Mouse (Mus musculus) urinary bladder, postnatal 10 days (tissue): ENCODE results near the gene Brf1.

Experiments used
- DNase-seq: peaks from one replicate; pipeline ENCODE4 v3.0.0; 2022; ENCODE audit warnings: low spot score

The Brf1 gene

GRCm38 (mm10) chr12:113000294-113001132 is at the start of gene Brf1:
Gene Brf1 (minus strand): TSS chr12:113000704.
- peak; percentile 86 for DNase-seq

- DNase-seq: no peak
Measured at GRCm38 (mm10) chr12:113049836-113050235, 49.3 kb upstream of the Brf1 start.

DNA sequence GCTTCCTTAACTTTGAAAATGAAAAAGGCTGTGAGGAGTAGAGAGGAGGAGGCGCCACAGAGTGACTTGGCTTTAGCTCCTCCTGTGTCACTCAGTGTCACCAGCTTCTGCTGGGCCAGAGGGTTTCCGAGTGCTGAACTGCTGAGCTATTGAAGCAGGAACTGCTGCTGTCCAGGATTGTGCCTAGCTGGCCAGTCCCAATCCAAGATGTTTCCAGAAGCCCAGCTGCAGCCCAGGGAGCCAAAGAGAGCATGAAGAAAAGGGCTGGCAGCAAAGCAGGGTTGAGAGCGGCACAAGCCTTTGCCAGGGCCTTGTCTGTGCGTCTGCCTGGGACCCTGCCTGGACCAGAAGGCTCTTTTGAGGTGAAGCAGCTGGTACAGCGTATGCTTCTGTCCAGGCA is 47.6 kb upstream of the Brf1 start:
- DNase-seq: no peak

DNA sequence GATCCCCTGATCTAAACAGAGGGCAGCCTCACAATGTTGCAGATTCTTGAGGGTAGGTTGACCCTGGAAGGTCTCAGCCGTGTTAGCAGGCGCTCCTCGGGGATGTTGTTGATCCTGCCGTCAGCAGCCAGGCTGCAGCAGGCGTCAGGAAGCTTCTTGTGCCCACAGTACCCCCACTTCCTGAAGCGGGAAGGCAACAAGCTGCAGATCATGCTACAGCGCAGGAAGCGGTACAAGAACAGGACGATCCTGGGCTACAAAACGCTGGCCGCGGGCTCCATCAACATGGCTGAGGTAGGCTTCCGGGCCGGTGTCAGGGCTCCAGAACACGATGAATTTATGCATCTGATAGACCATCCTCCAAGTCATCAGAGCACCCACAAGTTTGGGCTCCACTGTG is 46.4 kb upstream of the Brf1 start:
- no peak for DNase-seq

- DNase-seq: no peak
Measured at GRCm38 (mm10) chr12:113044916-113045677, 44.6 kb upstream of the Brf1 start.

DNA sequence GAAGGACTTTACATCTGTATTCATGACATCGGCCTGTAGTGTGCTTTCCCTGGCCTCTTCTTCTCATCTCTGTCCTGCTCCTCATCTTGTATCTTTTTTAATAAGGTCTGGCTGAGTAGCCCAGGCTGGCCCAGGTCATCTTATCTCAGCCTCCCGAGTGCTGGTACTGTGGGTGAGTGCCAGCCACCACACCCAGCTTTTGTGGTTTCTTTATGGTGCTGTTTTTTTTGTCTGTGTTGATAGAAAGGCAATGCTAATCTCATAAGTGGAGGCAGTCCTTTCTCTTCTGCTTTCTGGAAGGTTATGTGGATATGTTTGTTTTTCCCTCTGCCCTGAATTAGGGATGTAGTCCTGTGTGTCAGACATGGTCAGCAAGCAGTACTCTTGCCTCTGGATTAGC is 42.0 kb upstream of the Brf1 start:
- no peak for DNase-seq

DNA sequence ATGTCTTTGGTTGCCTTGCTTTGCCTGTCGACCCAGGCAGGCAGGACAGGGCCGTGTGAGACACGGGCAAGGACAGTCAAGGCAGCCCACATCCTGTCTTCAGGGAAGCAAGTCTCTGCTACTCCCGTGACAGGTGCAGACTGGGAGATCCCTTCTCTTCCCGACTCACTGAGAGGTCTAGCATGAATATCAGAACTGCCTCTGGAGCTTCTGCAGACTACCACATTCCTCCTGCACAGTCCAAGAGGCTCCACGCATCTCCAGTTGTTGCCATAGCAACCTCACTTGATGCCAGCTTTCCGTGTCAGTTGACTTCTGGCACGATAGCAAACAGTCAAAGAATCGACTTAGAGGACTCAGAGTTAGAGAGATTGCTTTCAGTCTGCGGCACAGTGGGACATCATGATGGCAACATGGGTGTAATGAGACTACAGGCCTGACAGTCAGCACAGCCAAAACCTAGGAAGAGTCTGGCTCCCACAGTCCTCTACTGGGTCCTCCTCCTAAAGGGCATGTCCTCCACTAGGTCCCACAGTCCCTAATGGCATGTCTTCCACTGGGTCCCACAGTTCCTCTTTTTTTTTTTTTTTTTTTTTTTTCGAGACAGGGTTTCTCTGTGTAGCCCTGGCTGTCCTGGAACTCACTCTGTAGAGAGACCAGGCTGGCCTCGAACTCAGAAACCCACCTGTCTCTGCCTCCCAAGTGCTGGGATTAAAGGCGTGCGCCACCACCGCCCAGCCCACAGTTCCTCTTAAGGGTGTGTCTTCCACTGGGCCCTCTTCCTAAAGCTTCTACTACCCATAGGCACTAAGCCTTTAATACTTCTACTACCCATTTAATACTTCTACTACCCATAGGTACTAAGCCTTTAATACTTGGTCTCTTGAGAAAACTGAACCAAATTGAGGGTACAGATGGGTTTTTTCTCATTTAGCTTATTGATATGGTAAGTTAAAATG is 41.3 kb upstream of the Brf1 start:
- DNase-seq: no peak

- no peak for DNase-seq
Measured at GRCm38 (mm10) chr12:113038414-113038813, 37.9 kb upstream of the Brf1 start.

DNA sequence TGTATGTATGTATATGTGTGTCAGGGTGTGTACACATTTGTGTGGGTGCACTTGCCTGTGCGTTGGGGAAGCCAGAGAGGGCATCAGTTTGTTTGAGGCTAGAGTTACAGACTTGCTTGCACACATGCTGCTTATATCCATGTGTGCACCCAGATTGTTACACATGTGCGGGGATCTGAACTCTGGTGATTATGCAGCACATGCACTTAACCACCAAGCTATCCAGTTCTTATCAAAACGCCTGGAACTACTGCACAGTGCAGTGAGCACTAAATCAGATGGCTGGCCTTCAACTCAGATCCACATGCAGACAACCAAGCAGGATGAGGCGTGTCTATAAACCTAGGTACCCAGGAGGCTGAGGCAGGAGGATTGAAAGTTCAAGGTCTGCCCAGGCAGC is 36.5 kb upstream of the Brf1 start:
- DNase-seq: no peak

- DNase-seq: no peak
Measured at GRCm38 (mm10) chr12:113035093-113035492, 34.6 kb upstream of the Brf1 start.

DNA sequence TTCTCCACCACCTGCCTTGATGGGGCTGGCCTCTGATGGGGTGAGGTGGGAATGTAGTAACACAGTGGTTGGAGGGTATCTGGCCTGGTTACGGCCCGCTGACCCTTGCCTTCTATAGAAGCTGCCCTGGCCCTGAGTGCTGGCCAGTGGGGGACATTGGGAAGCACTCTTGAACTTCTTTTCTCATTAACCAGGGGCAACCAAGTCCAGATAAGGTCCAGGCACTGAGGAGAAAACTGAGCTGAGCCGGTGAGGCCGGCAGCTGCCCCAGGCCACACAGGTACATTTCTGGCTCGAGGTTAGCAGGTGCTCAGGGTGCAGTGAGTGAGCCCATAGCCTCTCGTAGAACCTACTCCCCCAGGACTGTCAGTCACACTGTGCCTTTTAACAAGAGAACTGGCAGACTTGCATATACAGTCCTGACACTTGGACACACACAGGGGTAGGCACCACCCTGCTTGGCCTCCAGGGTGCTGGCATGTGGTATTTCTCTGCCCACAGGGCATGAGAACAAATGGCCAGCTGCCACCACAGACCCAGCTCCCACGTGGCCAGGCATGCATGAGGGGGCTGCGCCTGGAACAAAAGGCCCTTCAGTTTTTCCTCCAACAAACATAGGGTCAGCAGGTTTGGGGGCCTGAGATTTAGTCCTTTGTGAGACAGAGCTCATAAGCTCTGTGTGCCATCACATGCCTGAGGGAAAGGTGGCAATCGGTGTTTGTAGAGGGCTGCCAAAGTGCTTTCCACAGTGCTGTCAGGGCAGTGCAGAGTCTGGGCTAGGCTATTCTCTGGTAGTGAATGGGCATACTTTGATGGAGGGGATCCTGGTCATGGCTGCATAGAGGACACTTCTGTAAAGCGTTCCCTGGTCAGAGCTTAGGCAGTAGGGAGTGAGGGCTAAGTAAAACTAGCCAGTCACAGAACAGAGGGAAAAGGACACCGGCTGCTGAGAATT is 32.1 kb upstream of the Brf1 start:
- no peak for DNase-seq

GRCm38 (mm10) chr12:113031441-113031840 is 30.9 kb upstream of the Brf1 start:
- no peak for DNase-seq

- no peak for DNase-seq
Measured at GRCm38 (mm10) chr12:113030993-113031392, 30.5 kb upstream of the Brf1 start.

GRCm38 (mm10) chr12:113030046-113030445 is 29.5 kb upstream of the Brf1 start:
- DNase-seq: no peak

DNA sequence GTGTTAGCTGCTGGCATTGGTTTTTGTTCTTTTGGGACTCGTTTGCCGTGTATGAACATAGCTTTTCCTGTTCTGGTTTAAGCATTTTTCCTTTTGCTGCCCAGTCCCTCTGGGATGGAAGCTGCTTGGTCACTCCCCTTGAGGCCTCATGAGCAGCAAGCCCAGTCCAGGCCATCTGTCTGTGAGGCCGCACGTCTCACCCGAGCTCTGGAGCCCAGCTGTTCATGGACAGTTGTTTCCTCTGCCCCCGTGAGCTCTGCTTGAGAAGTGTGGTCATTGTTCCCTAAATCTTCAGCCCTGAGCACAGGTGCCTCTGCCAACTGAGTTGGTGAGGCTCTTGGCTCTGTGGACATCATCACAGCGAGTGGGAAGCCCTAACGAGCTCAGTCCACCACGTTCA is 28.4 kb upstream of the Brf1 start:
- no peak for DNase-seq

DNA sequence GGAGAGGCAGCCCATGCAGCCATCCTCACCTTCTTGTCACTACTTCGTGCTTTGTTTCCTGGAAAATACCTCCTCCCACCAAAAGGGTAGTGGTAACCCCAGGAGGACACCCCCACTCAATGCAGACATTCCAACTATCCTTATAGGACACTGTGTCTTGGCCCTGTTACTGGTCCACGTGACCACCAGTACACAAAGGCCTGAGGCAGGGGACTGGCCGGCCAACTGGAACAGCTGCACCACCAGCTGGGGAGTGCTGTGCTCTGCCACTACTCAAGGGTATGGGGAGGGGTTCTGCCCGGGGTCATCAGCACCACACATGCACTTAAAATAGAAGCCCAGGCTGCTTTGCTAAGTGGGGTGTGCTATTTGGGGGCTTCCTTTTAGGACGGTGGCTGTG is 27.6 kb upstream of the Brf1 start:
- DNase-seq: no peak

DNA sequence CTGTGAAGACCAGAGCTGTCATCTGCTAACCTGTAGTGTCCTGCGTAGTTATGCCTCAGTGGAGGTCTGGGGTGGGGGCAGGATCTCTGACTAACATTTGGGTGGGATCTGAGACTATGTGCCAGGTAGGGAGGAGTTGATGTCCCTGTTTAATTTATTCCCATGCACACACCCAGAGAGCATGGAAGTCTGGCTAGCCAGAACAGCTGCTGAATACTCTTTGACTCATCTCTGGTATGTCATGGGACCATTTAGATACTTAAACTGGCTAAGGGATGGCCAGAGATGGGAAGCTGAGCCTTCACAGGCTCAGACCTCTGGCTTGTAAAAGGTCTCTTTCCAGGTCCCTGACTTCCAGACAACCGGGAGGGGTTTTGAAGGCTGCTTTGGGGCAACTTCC is 27.0 kb upstream of the Brf1 start:
- no peak for DNase-seq

- DNase-seq: no peak
Measured at GRCm38 (mm10) chr12:113026557-113026956, 26.1 kb upstream of the Brf1 start.

DNA sequence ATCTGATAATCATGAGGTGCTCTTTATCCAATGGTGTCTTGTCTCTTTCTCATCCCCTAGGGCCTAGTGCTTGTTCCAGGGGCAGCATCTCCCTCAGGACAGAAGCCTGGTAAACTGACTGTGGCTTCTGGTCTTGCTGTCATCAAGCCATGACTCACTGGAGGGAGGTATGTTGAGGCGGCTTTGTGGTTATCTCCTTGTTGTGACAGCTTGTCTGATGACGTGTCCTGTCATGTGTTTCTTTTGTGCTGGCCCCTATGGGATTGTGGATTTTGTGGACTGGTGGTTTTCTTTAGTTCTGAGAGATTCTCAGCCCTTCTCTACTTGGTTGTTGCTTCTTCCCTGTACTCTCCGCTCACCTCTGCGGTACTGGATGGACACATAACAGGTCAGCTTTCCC is 22.6 kb upstream of the Brf1 start:
- DNase-seq: no peak

GRCm38 (mm10) chr12:113021488-113021887 is 21.0 kb upstream of the Brf1 start:
- no peak for DNase-seq

DNA sequence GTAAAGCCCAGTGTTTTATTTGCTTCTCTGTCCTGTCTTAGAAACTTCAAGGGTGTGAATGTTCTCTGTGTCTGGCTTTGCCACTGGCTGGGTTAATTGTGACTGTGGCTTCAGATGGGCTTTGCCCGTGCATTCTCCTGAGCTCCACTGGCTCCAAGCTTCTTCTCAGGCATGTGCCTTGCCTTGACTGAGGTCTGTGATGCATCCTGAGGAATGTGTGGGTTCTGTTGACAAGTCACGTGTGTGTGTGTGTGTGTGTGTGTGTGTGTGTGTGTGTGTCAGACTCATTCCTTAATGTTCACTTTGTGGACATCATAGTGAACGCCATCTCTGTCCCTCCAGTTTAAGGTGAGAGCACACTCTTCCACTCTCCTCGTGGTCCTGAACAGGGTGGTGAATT is 18.3 kb upstream of the Brf1 start:
- DNase-seq: no peak
